Mouse (Mus musculus) CH12.LX (cell line): ENCODE results near the gene Dtd1. TPM values are rescaled to one million over a fixed set of nuclear protein-coding genes. Genes with fewer than 3 reads are reported as not detected.

Source experiments
- DNase-seq: peaks from one replicate; pipeline ENCODE4 v3.0.0-alpha.2; 2013; ENCODE audit errors: extremely low read depth
- H3K27ac ChIP-seq: 2 replicates; pipeline ENCODE4 v1.5.1; 2012; ENCODE audit warnings: low read depth, mild to moderate bottlenecking, control low read depth, moderate library complexity; ENCODE audit not compliant: insufficient read depth
- H3K27me3 ChIP-seq: replicated peaks from 2 replicates; pipeline ENCODE3; 2012; ENCODE audit warnings: inconsistent platforms
- H3K36me3 ChIP-seq, 2 experiments: replicated peaks in 1 of 2; 2 replicates each; pipeline versions ENCODE3 to v1.6.1; 2012; ENCODE audit warnings: inconsistent platforms in 1 of 2, low read length in 1 of 2, mild to moderate bottlenecking in 1 of 2, mixed read lengths in 1 of 2, moderate library complexity in 1 of 2; ENCODE audit not compliant: control insufficient read depth in 1 of 2, insufficient read depth in 1 of 2
- H3K4me1 ChIP-seq, 2 experiments: 2 replicates each; pipeline ENCODE4 v1.6.1; 2012; ENCODE audit warnings: inconsistent platforms in 1 of 2, moderate library complexity in 1 of 2; ENCODE audit not compliant: insufficient read depth in 2 of 2, control insufficient read depth in 1 of 2
- H3K4me2 ChIP-seq: 2 replicates; pipeline ENCODE4 v1.6.1; 2012; ENCODE audit warnings: low read depth, mild to moderate bottlenecking, control low read depth; ENCODE audit not compliant: poor library complexity, insufficient read depth, severe bottlenecking
- H3K4me3 ChIP-seq, 3 experiments: fragments of 150-350 bp in 1 of 3; sonication (generic) in 1 of 3; replicated peaks in 1 of 3; 2 replicates each; pipeline versions ENCODE3 to v1.5.1; 2011 to 2012; ENCODE audit warnings: low read depth in 2 of 3, low read length in 2 of 3, mild to moderate bottlenecking in 2 of 3, moderate library complexity in 2 of 3, control low read depth in 1 of 3, improper control_type of control experiment in 1 of 3, inconsistent platforms in 1 of 3, mixed read lengths in 1 of 3; ENCODE audit not compliant: poor library complexity in 1 of 3
- H3K79me2 ChIP-seq: replicated peaks from 2 replicates; pipeline ENCODE4 v1.6.1; 2012; ENCODE audit warnings: mild to moderate bottlenecking, moderate library complexity; ENCODE audit not compliant: control insufficient read depth, poor library complexity, insufficient read depth, severe bottlenecking; ENCODE audit errors: extremely low read depth
- H3K9ac ChIP-seq: 2 replicates; pipeline ENCODE4 v1.6.1; 2012; ENCODE audit warnings: low read depth, mild to moderate bottlenecking, control low read depth, moderate library complexity; ENCODE audit not compliant: insufficient read depth
- H3K9me3 ChIP-seq: replicated peaks from 2 replicates; pipeline ENCODE3; 2012; ENCODE audit warnings: low read length, inconsistent platforms, mixed read lengths
- BHLHE40 ChIP-seq: IDR thresholded peaks from 2 replicates; pipeline ENCODE4 v1.6.1; 2011; ENCODE audit warnings: mild to moderate bottlenecking, low read depth, low read length, improper control_type of control experiment
- CTCF ChIP-seq, 2 experiments: IDR thresholded peaks in 1 of 2; conservative IDR thresholded peaks in 1 of 2; 2 replicates each; pipeline ENCODE4 v1.5.1; 2011 to 2012; ENCODE audit warnings: low read depth in 2 of 2, low read length in 2 of 2, improper control_type of control experiment in 1 of 2, inconsistent platforms in 1 of 2, mild to moderate bottlenecking in 1 of 2, moderate library complexity in 1 of 2
- E2F4 ChIP-seq: IDR thresholded peaks from 2 replicates; pipeline ENCODE4 v1.6.1; 2011; ENCODE audit warnings: low read depth, low read length, improper control_type of control experiment; ENCODE audit not compliant: insufficient replicate concordance
- ETS1 ChIP-seq: conservative IDR thresholded peaks from 2 replicates; pipeline ENCODE4 v1.6.1; 2012; ENCODE audit warnings: low read depth, mild to moderate bottlenecking, inconsistent platforms, low read length, improper control_type of control experiment, moderate library complexity
- GABPA ChIP-seq: IDR thresholded peaks from 2 replicates; pipeline ENCODE4 v1.6.1; 2012; ENCODE audit warnings: low read depth, low read length, improper control_type of control experiment, inconsistent platforms; ENCODE audit not compliant: insufficient replicate concordance
- HCFC1 ChIP-seq: IDR thresholded peaks from 2 replicates; pipeline ENCODE4 v1.6.1; 2012; ENCODE audit warnings: low read depth, mild to moderate bottlenecking, inconsistent platforms, low read length, improper control_type of control experiment
- JUN ChIP-seq: IDR thresholded peaks from 2 replicates; pipeline ENCODE4 v1.6.1; 2011; ENCODE audit warnings: low read depth, mild to moderate bottlenecking, low read length, improper control_type of control experiment, moderate library complexity; ENCODE audit not compliant: insufficient read depth
- JUND ChIP-seq: conservative IDR thresholded peaks from 2 replicates; pipeline ENCODE4 v1.6.1; 2011; ENCODE audit warnings: low read depth, low read length, improper control_type of control experiment
- MAZ ChIP-seq: IDR thresholded peaks from 2 replicates; pipeline ENCODE4 v1.6.1; 2012; ENCODE audit warnings: low read depth, mild to moderate bottlenecking, inconsistent platforms, low read length, improper control_type of control experiment, moderate library complexity
- MXI1 ChIP-seq: IDR thresholded peaks from 2 replicates; pipeline ENCODE4 v1.6.1; 2011; ENCODE audit warnings: mild to moderate bottlenecking, low read depth, low read length, improper control_type of control experiment
- MYC ChIP-seq: IDR thresholded peaks from 2 replicates; pipeline ENCODE4 v1.6.1; 2011; ENCODE audit warnings: low read depth, mild to moderate bottlenecking, improper control_type of control experiment, low read length
- NELFE ChIP-seq: IDR thresholded peaks from 2 replicates; pipeline ENCODE4 v1.6.1; 2011; ENCODE audit warnings: low read depth, low read length, improper control_type of control experiment
- POLR2A ChIP-seq: IDR thresholded peaks from 2 replicates; pipeline ENCODE4 v1.6.1; 2011; ENCODE audit warnings: low read depth, mild to moderate bottlenecking, improper control_type of control experiment, low read length
- POLR2AphosphoS2 ChIP-seq: IDR thresholded peaks from 2 replicates; pipeline ENCODE4 v1.6.1; 2011; ENCODE audit warnings: low read depth, low read length, improper control_type of control experiment
- RCOR1 ChIP-seq: conservative IDR thresholded peaks from 2 replicates; pipeline ENCODE4 v1.6.1; 2012; ENCODE audit warnings: low read depth, mild to moderate bottlenecking, inconsistent platforms, low read length, improper control_type of control experiment
- SIN3A ChIP-seq: IDR thresholded peaks from 2 replicates; pipeline ENCODE4 v1.6.1; 2012; ENCODE audit warnings: low read length, improper control_type of control experiment, inconsistent platforms
- SMC3 ChIP-seq: IDR thresholded peaks from 2 replicates; pipeline ENCODE4 v1.6.1; 2011; ENCODE audit warnings: low read depth, low read length, improper control_type of control experiment
- TBP ChIP-seq: conservative IDR thresholded peaks from 2 replicates; pipeline ENCODE4 v1.6.1; 2011; ENCODE audit warnings: low read depth, low read length, improper control_type of control experiment
- TCF12 ChIP-seq: IDR thresholded peaks from 2 replicates; pipeline ENCODE4 v1.6.1; 2014; ENCODE audit warnings: low read depth, mild to moderate bottlenecking, inconsistent platforms, low read length, improper control_type of control experiment
- ZC3H11A ChIP-seq: IDR thresholded peaks from 2 replicates; pipeline ENCODE4 v1.6.1; 2012; ENCODE audit warnings: low read depth, mild to moderate bottlenecking, inconsistent platforms, low read length, improper control_type of control experiment
- ZMIZ1 ChIP-seq: IDR thresholded peaks from 2 replicates; pipeline ENCODE4 v1.6.1; 2012; ENCODE audit warnings: low read depth, mild to moderate bottlenecking, inconsistent platforms, low read length, improper control_type of control experiment
- ZNF384 ChIP-seq: IDR thresholded peaks from 2 replicates; pipeline ENCODE4 v1.6.1; 2012; ENCODE audit warnings: low read depth, low read length, improper control_type of control experiment, inconsistent platforms
- dilution Hi-C: fragments of 300-500 bp; cut with MboI; formaldehyde crosslinking; loops from 2 replicates; pipeline ENCODE4 v1.14.3; 2020; ENCODE audit warnings: low sequenced_read_pairs; ENCODE audit not compliant: extremely low pct_unique_long_range_greater_than_20kb, extremely low pct_ligation_motif_present
- in situ Hi-C: fragments of 300-500 bp; cut with MboI; formaldehyde crosslinking; loops from 3 replicates; pipeline ENCODE4 v1.14.3; 2019; ENCODE audit warnings: low sequenced_read_pairs, low pct_ligation_motif_present, low pct_unique_long_range_greater_than_20kb, mixed read lengths
- polyA plus RNA-seq: library from polyadenylated mRNA; unstranded; fragments of >175 nt; gene quantifications from 2 replicates; pipeline ENCODE4 v1.2.1, GENCODE M21; 2012; ENCODE audit warnings: low read depth; ENCODE audit not compliant: insufficient read length
- total RNA-seq, 2 experiments: library from RNA; depleted of rRNA; stranded (reverse); fragments of 300-350 nt in 1 of 2; fragments of >200 nt in 1 of 2; gene quantifications; 2 replicates each; pipeline ENCODE4 v1.2.3; 2012 to 2014

Dtd1 gene
- total and polyA plus RNA-seq, 3 experiments, result 42.7 to 47.8 (median 43.3) TPM

- no peak overlapping the region for H3K4me3 ChIP-seq
- dilution Hi-C loops, result no loop called here
- H3K4me1 ChIP-seq, result no peaks in the 10 kb centered on the region
- H3K4me2 ChIP-seq, result no peak overlapping the region
- peaks cover 0 to 6% of the 10 kb centered on the region in 2 experiments for H3K36me3 ChIP-seq
- no peak overlapping the region for H3K27ac ChIP-seq
- no peaks in the 10 kb centered on the region for H3K27me3 ChIP-seq
- H3K9ac ChIP-seq, result no peak overlapping the region
- no peaks in the 10 kb centered on the region for H3K79me2 ChIP-seq
- DNase-seq, result no peak
- peaks cover 5% of the 10 kb centered on the region for H3K9me3 ChIP-seq
- no peak for TF ChIP-seq NELFE
- no peak for TF ChIP-seq MXI1
- TF ChIP-seq JUND, result no peak
- no peak for TF ChIP-seq POLR2A
- TF ChIP-seq POLR2AphosphoS2, result no peak
- TF ChIP-seq SIN3A, result no peak
- no peak for TF ChIP-seq JUN
- TF ChIP-seq MAZ, result no peak
- TF ChIP-seq TCF12, result no peak
- TF ChIP-seq, all 38 proteins: peak for 0
- in situ Hi-C loops, result no loop called here
Observed at GRCm38 (mm10) chr2:144769556-144769955, 169.9 kb downstream of the Dtd1 start.

- dilution Hi-C loops, result no loop called here
- DNase-seq, result no peak
Observed at GRCm38 (mm10) chr2:144770452-144770941, 170.8 kb downstream of the Dtd1 start.

GRCm38 (mm10) chr2:144771841-144772240, 172.1 kb downstream of the Dtd1 start:
- Histone ChIP-seq H3K4me3 (no peak overlapping the region), H3K27ac (no peak overlapping the region), H3K9ac (no peak overlapping the region), H3K4me2 (no peak overlapping the region), H3K4me1 (no peaks in the 10 kb centered on the region), H3K79me2 (no peaks in the 10 kb centered on the region), H3K27me3 (no peaks in the 10 kb centered on the region), H3K9me3 (no peaks in the 10 kb centered on the region), H3K36me3 (peaks cover 0 to 2% of the 10 kb centered on the region in 2 experiments)
- DNase-seq, result no peak
- dilution Hi-C loops, result no loop called here
- in situ Hi-C loops, result no loop called here
- TF ChIP-seq TCF12, result no peak

More at GRCm38 (mm10) chr2:144770452-144770941, 170.8 kb downstream of the Dtd1 start:
- H3K9ac ChIP-seq, result no peak overlapping the region
- peaks cover 0 to 6% of the 10 kb centered on the region in 2 experiments for H3K36me3 ChIP-seq
- H3K27me3 ChIP-seq, result no peaks in the 10 kb centered on the region
- no peak overlapping the region for H3K27ac ChIP-seq
- no peaks in the 10 kb centered on the region for H3K79me2 ChIP-seq
- no peak overlapping the region for H3K4me2 ChIP-seq
- TF ChIP-seq ZNF384, result no peak
- TF ChIP-seq TBP, result no peak
- TF ChIP-seq RCOR1, result no peak
- TF ChIP-seq MYC, result no peak
- no peak for TF ChIP-seq MXI1
- no peak for TF ChIP-seq BHLHE40
- no peak for TF ChIP-seq E2F4
- TF ChIP-seq ZMIZ1, result no peak
- no peak for TF ChIP-seq HCFC1
- TF ChIP-seq GABPA, result no peak
- TF ChIP-seq CTCF (conservative IDR thresholded peaks at IDR 0.05 in 1 of 2, IDR thresholded peaks at IDR 0.05 in 1 of 2; ENCODE audit: low read depth in 2 of 2, low read length in 2 of 2), result no peak
- no peak for TF ChIP-seq ZC3H11A
- TF ChIP-seq SMC3, result no peak
- TF ChIP-seq ETS1, result no peak
- no peaks in the 10 kb centered on the region for H3K4me1 ChIP-seq
- peaks cover 5% of the 10 kb centered on the region for H3K9me3 ChIP-seq
- in situ Hi-C loops, result no loop called here
- no peak overlapping the region for H3K4me3 ChIP-seq
